Mouse (Mus musculus) liver, postnatal 0 days (tissue): ENCODE results near the gene Gm21992. TPM values are rescaled to one million over a fixed set of nuclear protein-coding genes. Genes with fewer than 3 reads are reported as not detected.
"Not testable (repeated sequence)": the region's sequence is repeated elsewhere in the genome, so short reads cannot be mapped to it uniquely, and the experiment has no call there.

Experiments used
- ATAC-seq: fragments of 200-750 bp; cut with Nextera tagmentation; 2 replicates; pipeline ENCODE4 v1.8.0; 2017; ENCODE audit warnings: mild to moderate bottlenecking, moderate library complexity
- DNase-seq: peaks from one replicate; pipeline ENCODE4 v3.0.0-alpha.2; 2016
- H3K27ac ChIP-seq: fragments of 300-500 bp; sonication (generic); 2 replicates; pipeline ENCODE4 v1.5.1; 2014; ENCODE audit warnings: antibody characterized with exemption, moderate library complexity, mild to moderate bottlenecking, low read depth
- H3K27me3 ChIP-seq: fragments of 300-500 bp; sonication (generic); 2 replicates; pipeline ENCODE4 v1.6.1; 2014; ENCODE audit warnings: low read length, control low read depth, mixed read lengths; ENCODE audit not compliant: insufficient read depth
- H3K36me3 ChIP-seq: fragments of 300-500 bp; sonication (generic); replicated peaks from 2 replicates; pipeline ENCODE4 v1.6.1; 2014; ENCODE audit warnings: mild to moderate bottlenecking, control low read depth, low read length, moderate library complexity, mixed read lengths; ENCODE audit not compliant: insufficient read depth
- H3K4me1 ChIP-seq: fragments of 300-500 bp; sonication (generic); 2 replicates; pipeline ENCODE4 v1.6.1; 2014; ENCODE audit warnings: antibody characterized with exemption, mild to moderate bottlenecking, control low read depth; ENCODE audit not compliant: insufficient read depth
- H3K4me2 ChIP-seq: fragments of 300-500 bp; sonication (generic); 2 replicates; pipeline ENCODE4 v1.6.1; 2014; ENCODE audit warnings: low read depth, mild to moderate bottlenecking, low read length, moderate library complexity, mixed read lengths
- H3K4me3 ChIP-seq: fragments of 300-500 bp; sonication (generic); 2 replicates; pipeline ENCODE4 v1.5.1; 2014; ENCODE audit warnings: low read depth, low read length
- H3K9ac ChIP-seq: fragments of 300-500 bp; sonication (generic); replicated peaks from 2 replicates; pipeline ENCODE4 v1.6.1; 2014; ENCODE audit warnings: mild to moderate bottlenecking, moderate library complexity
- H3K9me3 ChIP-seq: fragments of 300-500 bp; sonication (generic); 2 replicates; pipeline ENCODE4 v1.6.1; 2016; ENCODE audit warnings: mild to moderate bottlenecking, control low read depth, low read length, mixed read lengths
- CTCF ChIP-seq: sonication (generic); IDR thresholded peaks from 2 replicates; pipeline ENCODE4 v1.5.1; 2016; ENCODE audit warnings: antibody characterized with exemption, low read depth
- EP300 ChIP-seq: IDR thresholded peaks from 2 replicates; pipeline ENCODE4 v1.6.1; 2016; ENCODE audit warnings: antibody characterized with exemption, low read depth, mild to moderate bottlenecking
- WGBS: fragments of 180-500 bp; shearing (Covaris S2); extraction: QIAGEN DNeasy Blood & Tissue Kit; methylation state at CpG from one replicate; pipeline ENCODE4 v1.1.7; 2014; ENCODE audit not compliant: insufficient replicate concordance; 5-methylcytosine and 5-hydroxymethylcytosine counted together
- polyA plus RNA-seq: library from polyadenylated mRNA; unstranded; fragments of >200 nt; fragmentation: Nextera tagmentation; extraction: Ambion mirVana; gene quantifications from 2 replicates; pipeline ENCODE4 v1.2.1, GENCODE M21; 2015

Gm21992 gene
- polyA plus RNA-seq, 1 experiment from 2014 or later, result 13.1 TPM

DNA sequence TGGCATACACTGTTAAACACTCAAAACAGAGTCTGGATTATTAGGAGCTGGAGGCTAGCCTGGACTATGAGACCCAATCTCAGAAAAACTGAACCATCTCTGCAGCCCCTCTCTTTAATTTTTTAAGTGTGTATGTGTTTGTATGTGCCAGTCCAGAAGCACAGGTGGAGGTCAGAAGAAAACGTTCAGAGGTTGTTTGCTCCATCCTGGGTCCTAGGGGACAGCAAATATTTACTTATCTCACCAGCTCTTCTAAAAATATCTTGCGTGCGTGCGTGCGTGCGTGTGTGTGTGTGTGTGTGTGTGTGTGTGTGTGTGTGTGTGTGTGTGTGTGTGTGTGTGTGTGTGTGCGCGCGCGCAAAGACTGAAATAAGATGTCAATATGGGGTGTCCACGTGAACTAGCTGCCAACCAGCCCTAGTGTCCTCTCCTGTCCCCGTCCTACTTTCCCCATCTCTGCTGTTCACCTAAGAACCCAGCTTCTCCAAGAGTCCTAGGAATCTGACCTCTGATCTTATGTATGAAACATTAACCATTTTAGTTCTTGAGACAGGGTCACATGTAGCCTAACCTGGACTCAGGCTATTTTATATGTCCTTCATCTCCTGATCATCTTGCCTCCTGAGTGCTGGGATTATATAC lies 43.8 kb downstream of the Gm21992 start:
- TF ChIP-seq EP300 (peak; percentile 22; the same call in 1 of the 2 replicates), CTCF (no peak)
- WGBS, result 76% methylated on average over 9 of the region's 12 CpGs
- no peak overlapping the region for H3K4me3 ChIP-seq
- H3K9ac ChIP-seq, result 0 out of 2 replicates have a peak overlapping the region, but pooled peaks have one; percentile 2
- H3K27me3 ChIP-seq, result no peaks in the 10 kb centered on the region
- peak; percentile 86 for ATAC-seq
- peaks cover 68% of the 10 kb centered on the region for H3K36me3 ChIP-seq
- H3K9me3 ChIP-seq, result no peaks in the 10 kb centered on the region
- peak overlapping the region; percentile 87 for H3K27ac ChIP-seq
- H3K4me1 ChIP-seq, result 0 out of 2 replicates have a peak, but pooled peaks cover 5% of the 10 kb centered on the region
- no peak overlapping the region for H3K4me2 ChIP-seq
- peak; percentile 46 for DNase-seq

DNA sequence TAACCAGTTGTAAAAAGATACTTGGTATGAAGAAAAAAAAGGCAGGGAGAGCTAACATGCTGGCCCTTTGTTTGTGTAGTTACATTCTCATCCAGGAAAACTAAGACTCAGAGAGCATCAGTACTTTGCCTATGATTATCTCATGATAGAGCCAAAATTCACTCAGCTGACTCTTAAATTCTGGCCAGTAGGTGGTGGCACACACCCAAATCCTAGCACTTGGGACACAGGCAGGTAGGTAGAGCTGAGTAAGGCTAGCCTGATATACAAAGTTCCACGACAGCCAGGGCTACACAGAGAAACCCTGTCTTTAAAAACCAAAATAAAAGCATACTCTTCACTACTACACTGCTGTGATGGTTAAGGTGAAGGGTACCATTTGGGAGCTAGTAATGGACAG lies 48.5 kb downstream of the Gm21992 start:
- peaks cover 58% of the 10 kb centered on the region for H3K36me3 ChIP-seq
- H3K27ac ChIP-seq, result no peak overlapping the region
- H3K4me2 ChIP-seq, result no peak overlapping the region
- no peaks in the 10 kb centered on the region for H3K27me3 ChIP-seq
- peaks cover 5% of the 10 kb centered on the region; the same call in 1 of the 2 replicates for H3K4me1 ChIP-seq
- WGBS, result 67% methylated on average over 1 of the region's 1 CpGs
- H3K4me3 ChIP-seq, result no peak overlapping the region
- peak; percentile 57 for TF ChIP-seq CTCF
- TF ChIP-seq EP300, result no peak
- ATAC-seq, result no peak
- no peak overlapping the region for H3K9ac ChIP-seq
- DNase-seq, result no peak
- no peaks in the 10 kb centered on the region for H3K9me3 ChIP-seq

DNA sequence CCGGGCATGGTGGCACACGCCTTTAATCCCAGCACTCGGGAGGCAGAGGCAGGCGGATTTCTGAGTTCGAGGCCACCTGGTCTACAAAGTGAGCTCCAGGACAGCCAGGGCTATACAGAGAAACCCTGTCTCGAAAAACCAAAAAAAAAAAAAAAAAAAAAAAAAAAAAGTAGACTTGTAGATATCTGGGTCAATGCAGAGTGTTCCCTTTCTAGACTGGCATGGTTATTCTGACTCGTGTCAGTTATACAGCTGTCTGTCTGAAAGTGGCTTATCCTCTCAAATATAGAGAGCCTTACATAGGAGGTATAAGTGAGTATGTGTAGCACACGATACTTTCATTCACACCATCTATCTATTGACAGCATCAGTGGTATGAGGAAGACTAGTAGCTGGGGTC lies 50.9 kb downstream of the Gm21992 start:
- not testable (repeated sequence) for H3K4me2 ChIP-seq, H3K27ac ChIP-seq, ATAC-seq, H3K4me3 ChIP-seq, H3K9me3 ChIP-seq, H3K4me1 ChIP-seq, DNase-seq, H3K9ac ChIP-seq, H3K27me3 ChIP-seq
- H3K36me3 ChIP-seq, result peaks cover 49% of the 10 kb centered on the region
- 84% methylated on average over 7 of the region's 8 CpGs for WGBS

DNA sequence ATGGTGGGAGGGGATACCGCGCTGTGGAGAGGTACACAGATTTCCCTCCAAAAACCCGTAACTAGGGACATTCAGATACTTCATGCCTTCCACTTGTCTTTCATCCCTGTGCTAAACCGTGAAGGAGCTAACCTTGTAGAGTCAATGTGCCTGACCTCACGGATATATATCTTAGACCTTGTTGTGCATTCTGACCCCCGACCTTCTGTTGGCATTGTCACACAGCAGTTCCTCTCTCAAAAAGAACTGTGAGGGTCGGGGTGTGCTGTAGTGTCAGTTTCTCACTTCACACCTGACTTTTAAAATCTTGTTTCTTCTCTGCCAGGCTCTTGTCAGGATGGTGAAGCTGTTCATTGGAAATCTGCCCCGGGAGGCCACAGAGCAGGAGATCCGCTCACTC lies 54.5 kb downstream of the Gm21992 start:
- 13% methylated on average over 9 of the region's 9 CpGs for WGBS
- no peak for TF ChIP-seq EP300
- TF ChIP-seq CTCF, result no peak
- ATAC-seq (no peak), DNase-seq (no peak)
- H3K4me2 ChIP-seq, result peak overlapping the region; percentile 89
- peaks cover 6% of the 10 kb centered on the region for H3K4me1 ChIP-seq
- no peaks in the 10 kb centered on the region for H3K9me3 ChIP-seq
- H3K9ac ChIP-seq, result peak overlapping the region; percentile 66
- peak overlapping the region; percentile 90 for H3K27ac ChIP-seq
- H3K36me3 ChIP-seq, result peaks cover 14% of the 10 kb centered on the region
- no peaks in the 10 kb centered on the region for H3K27me3 ChIP-seq
- peak overlapping the region; percentile 69 for H3K4me3 ChIP-seq

DNA sequence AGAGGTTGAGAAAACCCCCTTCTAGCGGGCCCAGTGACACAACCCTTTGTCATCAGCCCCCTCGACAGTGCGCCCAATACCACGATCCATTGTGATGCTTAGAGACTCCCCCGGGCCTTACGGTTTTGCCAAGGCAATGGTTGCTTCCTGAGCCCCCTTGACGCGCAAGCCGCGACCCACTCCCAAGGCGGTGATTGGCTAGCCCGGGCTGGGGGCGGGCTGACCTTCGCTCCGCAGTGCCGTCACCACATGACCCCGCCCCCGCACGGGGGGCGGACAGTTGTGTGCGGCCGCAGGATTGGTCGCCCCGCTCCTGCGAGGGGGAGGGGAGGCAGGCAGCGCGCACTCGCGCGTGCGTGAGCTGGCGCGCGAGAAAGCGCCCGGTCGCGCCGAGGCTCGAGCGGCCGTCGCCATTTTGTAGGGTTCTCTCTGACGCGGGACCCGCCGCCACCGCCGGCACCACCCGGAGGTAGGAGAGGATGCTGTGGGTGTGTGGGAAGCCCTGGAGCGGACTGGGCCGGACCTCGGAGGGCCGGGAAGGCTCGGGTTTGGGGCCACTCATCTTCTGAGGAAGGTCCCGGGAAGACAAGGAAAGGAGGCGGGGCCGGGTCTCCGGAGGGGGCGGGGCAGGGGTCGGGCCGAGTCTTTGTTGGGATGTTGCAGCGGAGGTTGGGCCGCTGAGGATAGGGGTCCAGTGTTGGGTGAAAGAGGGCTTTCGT lies 55.1 kb downstream of the Gm21992 start, which contains the start of gene Rbm4b:
Gene Rbm4b, plus strand, starts transcription at position 305 of the 719 bp plus-strand sequence.
- no peaks in the 10 kb centered on the region for H3K9me3 ChIP-seq
- under 1% methylated on average over 58 of the region's 65 CpGs for WGBS
- DNase-seq, result peak; percentile 96
- TF ChIP-seq EP300 (peak; percentile 71; the same call in 1 of the 2 replicates), CTCF (no peak)
- H3K27me3 ChIP-seq, result no peaks in the 10 kb centered on the region
- peak within 1 kb of the TSS; percentile 89 for H3K4me2 ChIP-seq
- peak within 1 kb of the TSS; percentile 90 for H3K27ac ChIP-seq
- H3K4me1 ChIP-seq, result peaks cover 6% of the 10 kb centered on the region
- peak within 1 kb of the TSS; percentile 69 for H3K4me3 ChIP-seq
- peak; percentile 94 for ATAC-seq
- H3K36me3 ChIP-seq, result peaks cover 8% of the 10 kb centered on the region
- peak within 1 kb of the TSS; percentile 66 for H3K9ac ChIP-seq

DNA sequence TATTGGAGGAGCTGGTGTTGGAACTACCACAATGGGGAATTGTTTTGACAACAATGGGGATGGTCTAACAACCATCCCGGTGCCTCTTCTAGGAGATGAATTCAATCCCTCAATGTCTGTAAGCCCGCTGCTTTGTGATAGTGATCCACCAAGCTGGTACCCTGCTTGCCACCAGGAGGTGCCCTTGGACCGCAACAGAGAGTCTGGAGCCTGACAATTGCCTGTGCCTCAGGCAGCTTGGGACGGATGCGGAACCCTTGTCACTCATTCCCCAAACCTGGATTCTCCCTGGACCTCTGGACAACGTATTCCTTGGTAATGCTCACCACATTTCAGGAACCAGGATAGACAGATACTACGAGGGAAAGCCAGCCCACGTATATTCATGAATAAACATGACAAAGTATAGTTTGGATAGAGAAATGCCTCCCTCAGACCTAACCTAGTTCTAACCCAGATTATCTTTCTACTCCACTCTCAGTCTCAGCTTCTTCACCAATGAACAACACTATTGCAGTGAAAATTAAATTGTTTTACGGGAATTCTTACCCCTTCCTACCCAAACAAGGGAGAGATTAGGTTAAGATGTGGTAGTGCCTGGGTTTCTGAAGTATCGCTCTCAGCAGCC lies 55.7 kb downstream of the Gm21992 start:
- peak; percentile 92 for DNase-seq
- no peak for TF ChIP-seq EP300
- TF ChIP-seq CTCF, result peak; percentile 99
- 0% methylated on average over 10 of the region's 10 CpGs for WGBS
- H3K36me3 ChIP-seq, result peaks cover 8% of the 10 kb centered on the region
- H3K4me1 ChIP-seq, result peaks cover 6% of the 10 kb centered on the region
- peak overlapping the region; percentile 89 for H3K4me2 ChIP-seq
- H3K27me3 ChIP-seq, result no peaks in the 10 kb centered on the region
- peak overlapping the region; percentile 69 for H3K4me3 ChIP-seq
- peak overlapping the region; percentile 90 for H3K27ac ChIP-seq
- peak; percentile 74 for ATAC-seq
- peak overlapping the region; percentile 66 for H3K9ac ChIP-seq
- H3K9me3 ChIP-seq, result no peaks in the 10 kb centered on the region
